Comparison of ENCODE assay signal across 8 mouse cellular contexts in genomic region chr3:88914384-88914810, GRCm38 (mm10). TPM values are rescaled to one million over a fixed set of nuclear protein-coding genes. Genes with fewer than 3 reads are reported as not detected.
DNase-seq lines count a peak whose midpoint lies in the region; ATAC-seq and TF ChIP-seq lines count a peak whose summit lies in the region.

No protein-coding gene starts in this region.

- no peak for TF ChIP-seq POLR2A in brain, embryonic 14.5 days (IDR thresholded peaks at IDR 0.05; ENCODE audit: borderline replicate concordance, extremely low read depth, insufficient read depth, insufficient read length, poor library complexity, severe bottlenecking)

- peak overlapping the region; percentile 76 to 87 for H3K4me3 ChIP-seq in heart, embryonic 14.5 days (ENCODE audit: control insufficient read depth in 1 of 2, insufficient read depth in 1 of 2, low read depth in 1 of 2, low read length in 2 of 2)
- peak overlapping the region; percentile 64 for H3K4me3 ChIP-seq in hindbrain, embryonic 15.5 days
- H3K4me3 ChIP-seq in midbrain, embryonic 14.5 days (replicated peaks; ENCODE audit: low read depth, low read length), result peak overlapping the region; percentile 74

- H3K36me3 ChIP-seq in heart, embryonic 14.5 days (ENCODE audit: control insufficient read depth, insufficient read depth, low read length), result peaks cover 34% of the 10 kb centered on the region
- peaks cover 27% of the 10 kb centered on the region for H3K36me3 ChIP-seq in hindbrain, embryonic 15.5 days
- peaks cover 29% of the 10 kb centered on the region for H3K36me3 ChIP-seq in midbrain, embryonic 14.5 days (ENCODE audit: control insufficient read depth, insufficient read depth, low read length)

- no peak for TF ChIP-seq CTCF in brain, embryonic 14.5 days (IDR thresholded peaks at IDR 0.05; ENCODE audit: borderline replicate concordance, extremely low read depth, insufficient read depth, insufficient read length)

- peak overlapping the region; percentile 88 for H3K4me2 ChIP-seq in heart, embryonic 14.5 days (ENCODE audit: low read length)
- peak overlapping the region; percentile 71 for H3K4me2 ChIP-seq in hindbrain, embryonic 15.5 days
- peak overlapping the region; percentile 74 for H3K4me2 ChIP-seq in midbrain, embryonic 14.5 days (ENCODE audit: low read length)

- peak overlapping the region; percentile 85 to 93 for H3K27ac ChIP-seq in heart, embryonic 14.5 days (replicated peaks in 1 of 2; ENCODE audit: control insufficient read depth in 1 of 2, insufficient read depth in 1 of 2, low read depth in 2 of 2, low read length in 2 of 2)
- H3K27ac ChIP-seq in hindbrain, embryonic 15.5 days (replicated peaks), result peak overlapping the region; percentile 93
- peak overlapping the region; percentile 81 for H3K27ac ChIP-seq in midbrain, embryonic 14.5 days (replicated peaks; ENCODE audit: low read depth, low read length)

- no peaks in the 10 kb centered on the region for H3K27me3 ChIP-seq in heart, embryonic 14.5 days (ENCODE audit: control insufficient read depth, insufficient read depth, low read length)
- H3K27me3 ChIP-seq in hindbrain, embryonic 15.5 days, result no peaks in the 10 kb centered on the region
- no peaks in the 10 kb centered on the region for H3K27me3 ChIP-seq in midbrain, embryonic 14.5 days (ENCODE audit: control insufficient read depth, insufficient read depth, low read length)

- H3K4me1 ChIP-seq in heart, embryonic 14.5 days (ENCODE audit: control insufficient read depth in 2 of 2, insufficient read depth in 2 of 2, low read length in 2 of 2), result peaks cover 8 to 11% of the 10 kb centered on the region in 2 experiments
- H3K4me1 ChIP-seq in hindbrain, embryonic 15.5 days (replicated peaks), result peaks cover 15% of the 10 kb centered on the region
- 0 out of 2 replicates have a peak, but pooled peaks cover 5% of the 10 kb centered on the region for H3K4me1 ChIP-seq in midbrain, embryonic 14.5 days (ENCODE audit: control insufficient read depth, insufficient read depth, low read length)

- 30% methylated on average over 8 of the region's 8 CpGs for WGBS in heart, embryonic 14.5 days
- WGBS in hindbrain, embryonic 15.5 days, result 27% methylated on average over 8 of the region's 8 CpGs
- 23% methylated on average over 8 of the region's 8 CpGs for WGBS in midbrain, embryonic 14.5 days

- no peak for ATAC-seq in heart, embryonic 14.5 days (ENCODE audit: insufficient number of reproducible peaks, insufficient read depth, low FRiP score, low read depth)
- ATAC-seq in hindbrain, embryonic 15.5 days (ENCODE audit: low FRiP score, low read depth), result no peak
- no peak for ATAC-seq in midbrain, embryonic 14.5 days (ENCODE audit: low FRiP score, low TSS enrichment)
- ATAC-seq in cerebellum, adult (ENCODE audit: insufficient number of reproducible peaks, low FRiP score, low TSS enrichment), result no peak

- H3K9ac ChIP-seq in heart, embryonic 14.5 days (ENCODE audit: low read length), result peak overlapping the region; percentile 74
- H3K9ac ChIP-seq in hindbrain, embryonic 15.5 days, result peak overlapping the region; percentile 67
- H3K9ac ChIP-seq in midbrain, embryonic 14.5 days (replicated peaks; ENCODE audit: low read length), result peak overlapping the region; percentile 79

- no peaks in the 10 kb centered on the region for H3K9me3 ChIP-seq in heart, embryonic 14.5 days (ENCODE audit: control insufficient read depth, low read length)
- no peaks in the 10 kb centered on the region for H3K9me3 ChIP-seq in hindbrain, embryonic 15.5 days
- no peaks in the 10 kb centered on the region for H3K9me3 ChIP-seq in midbrain, embryonic 14.5 days (ENCODE audit: control insufficient read depth, low read length)

- DNase-seq in heart, adult 9 months (ENCODE audit: low spot score in 2 of 2), result no peak
- DNase-seq in brain, embryonic 14.5 days (ENCODE audit: low read depth), result peak; percentile 3
- DNase-seq in midbrain, embryonic 14.5 days, result no peak
- no peak for DNase-seq in right cerebral cortex, adult 18-20 months
- no peak for DNase-seq in frontal cortex, postnatal 36 days (ENCODE audit: low spot score in 2 of 2)

RNA-seq across cellular contexts. Expression of gene Msto1, which starts 0.6 kb away (rescaled TPM):
- polyA plus RNA-seq in heart, embryonic 14.5 days (2014; fragmentation: Nextera tagmentation; extraction: Ambion mirVana), result 47.8 and 49.8 TPM in 2 replicates
- polyA plus RNA-seq in brain, embryonic 14.5 days (2012; rRNA removed), result 45.9 and 59.1 TPM in 2 replicates
- polyA plus RNA-seq in hindbrain, embryonic 15.5 days (2015; fragmentation: Nextera tagmentation; extraction: Ambion mirVana), result 47.4 and 50.6 TPM in 2 replicates
- 48.3 and 53.2 TPM in 2 replicates for polyA plus RNA-seq in midbrain, embryonic 14.5 days (2014; fragmentation: Nextera tagmentation; extraction: Ambion mirVana)

RNA-seq across cellular contexts. Expression of gene Ash1l, which starts 36.0 kb away (rescaled TPM):
- polyA plus RNA-seq in heart, embryonic 14.5 days (2014; fragmentation: Nextera tagmentation; extraction: Ambion mirVana), result 16.8 and 17.4 TPM in 2 replicates
- polyA plus RNA-seq in brain, embryonic 14.5 days (2012; rRNA removed), result 19.1 and 25.1 TPM in 2 replicates
- 17.5 and 19.5 TPM in 2 replicates for polyA plus RNA-seq in hindbrain, embryonic 15.5 days (2015; fragmentation: Nextera tagmentation; extraction: Ambion mirVana)
- 22.5 and 24.9 TPM in 2 replicates for polyA plus RNA-seq in midbrain, embryonic 14.5 days (2014; fragmentation: Nextera tagmentation; extraction: Ambion mirVana)

RNA-seq across cellular contexts. Expression of gene Dap3, which starts 36.6 kb away (rescaled TPM):
- 138 and 141 TPM in 2 replicates for polyA plus RNA-seq in heart, embryonic 14.5 days (2014; fragmentation: Nextera tagmentation; extraction: Ambion mirVana)
- polyA plus RNA-seq in brain, embryonic 14.5 days (2012; rRNA removed), result 75.2 and 86.7 TPM in 2 replicates
- 121 and 129 TPM in 2 replicates for polyA plus RNA-seq in hindbrain, embryonic 15.5 days (2015; fragmentation: Nextera tagmentation; extraction: Ambion mirVana)
- 110 and 138 TPM in 2 replicates for polyA plus RNA-seq in midbrain, embryonic 14.5 days (2014; fragmentation: Nextera tagmentation; extraction: Ambion mirVana)
